Mouse (Mus musculus): ENCODE data around the gene 4932438H23Rik. TPM values are rescaled to one million over a fixed set of nuclear protein-coding genes. Genes with fewer than 3 reads are reported as not detected.

The 4932438H23Rik gene
- polyA plus RNA-seq, 1 experiment from 2014 or later, result 1.1 TPM

GRCm38 (mm10) chr16:91015761-91016160, 79.2 kb downstream of the 4932438H23Rik start:
- H3K9ac ChIP-seq, result no peak overlapping the region
- peaks cover 58% of the 10 kb centered on the region for H3K36me3 ChIP-seq
- WGBS, result 93% methylated on average over 4 of the region's 4 CpGs
- no peak overlapping the region for H3K4me2 ChIP-seq (replicated peaks)
- H3K4me1 ChIP-seq, result peaks cover 7% of the 10 kb centered on the region; the same call in 1 of the 2 replicates
- no peaks in the 10 kb centered on the region for H3K27me3 ChIP-seq
- H3K9me3 ChIP-seq (replicated peaks), result no peaks in the 10 kb centered on the region
- ATAC-seq (ENCODE audit: low FRiP score), result no peak
- no peak overlapping the region for H3K27ac ChIP-seq
- H3K4me3 ChIP-seq, result no peak overlapping the region

GRCm38 (mm10) chr16:91011847-91012246, 83.1 kb downstream of the 4932438H23Rik start:
- peaks cover 15% of the 10 kb centered on the region for H3K4me1 ChIP-seq
- H3K9me3 ChIP-seq (replicated peaks), result no peaks in the 10 kb centered on the region
- peak overlapping the region; percentile 85; the same call in 1 of the 2 replicates for H3K9ac ChIP-seq
- H3K4me3 ChIP-seq, result peak overlapping the region; percentile 84
- WGBS, result 42% methylated on average over 3 of the region's 3 CpGs
- peak overlapping the region; percentile 91 for H3K27ac ChIP-seq
- H3K4me2 ChIP-seq (replicated peaks), result peak overlapping the region; percentile 71
- ATAC-seq (ENCODE audit: low FRiP score), result no peak
- peaks cover 23% of the 10 kb centered on the region for H3K36me3 ChIP-seq
- no peaks in the 10 kb centered on the region for H3K27me3 ChIP-seq

GRCm38 (mm10) chr16:91011021-91011683, 83.8 kb downstream of the 4932438H23Rik start, which contains the start of gene Synj1:
Gene Synj1, minus strand, starts transcription at chr16:91011308.
- peak within 1 kb of the TSS; percentile 84 for H3K4me3 ChIP-seq
- WGBS, result under 1% methylated on average over 54 of the region's 66 CpGs
- H3K9ac ChIP-seq, result peak within 1 kb of the TSS; percentile 85
- peaks cover 20% of the 10 kb centered on the region for H3K36me3 ChIP-seq
- ATAC-seq (ENCODE audit: low FRiP score), result peak; percentile 95
- H3K4me2 ChIP-seq (replicated peaks), result peak within 1 kb of the TSS; percentile 71
- no peaks in the 10 kb centered on the region for H3K27me3 ChIP-seq
- peak within 1 kb of the TSS; percentile 91 for H3K27ac ChIP-seq
- H3K9me3 ChIP-seq (replicated peaks), result no peaks in the 10 kb centered on the region
- peaks cover 15% of the 10 kb centered on the region for H3K4me1 ChIP-seq

GRCm38 (mm10) chr16:91010581-91011020, 84.3 kb downstream of the 4932438H23Rik start:
- H3K9ac ChIP-seq, result peak overlapping the region; percentile 85
- no peaks in the 10 kb centered on the region for H3K9me3 ChIP-seq (replicated peaks)
- under 1% methylated on average over 41 of the region's 42 CpGs for WGBS
- H3K4me2 ChIP-seq (replicated peaks), result peak overlapping the region; percentile 71
- peak; percentile 76 for ATAC-seq (ENCODE audit: low FRiP score)
- no peaks in the 10 kb centered on the region for H3K27me3 ChIP-seq
- H3K27ac ChIP-seq, result peak overlapping the region; percentile 91
- peak overlapping the region; percentile 84 for H3K4me3 ChIP-seq
- peaks cover 15% of the 10 kb centered on the region for H3K4me1 ChIP-seq
- peaks cover 15% of the 10 kb centered on the region for H3K36me3 ChIP-seq

GRCm38 (mm10) chr16:91009942-91010529, 84.9 kb downstream of the 4932438H23Rik start:
- Histone ChIP-seq H3K27ac (peak overlapping the region; percentile 91), H3K9me3 (replicated peaks) (no peaks in the 10 kb centered on the region), H3K4me2 (replicated peaks) (peak overlapping the region; percentile 71), H3K9ac (peak overlapping the region; percentile 85), H3K27me3 (no peaks in the 10 kb centered on the region), H3K4me1 (peaks cover 15% of the 10 kb centered on the region), H3K4me3 (peak overlapping the region; percentile 84), H3K36me3 (peaks cover 9% of the 10 kb centered on the region; the same call in 1 of the 2 replicates)
- no peak for ATAC-seq (ENCODE audit: low FRiP score)
- under 1% methylated on average over 19 of the region's 19 CpGs for WGBS

- Histone ChIP-seq H3K27ac (no peak overlapping the region), H3K4me1 (peaks cover 8% of the 10 kb centered on the region), H3K4me3 (no peak overlapping the region), H3K9ac (no peak overlapping the region), H3K36me3 (0 out of 2 replicates have a peak, but pooled peaks cover 3% of the 10 kb centered on the region), H3K4me2 (replicated peaks) (no peak overlapping the region), H3K27me3 (no peaks in the 10 kb centered on the region), H3K9me3 (replicated peaks) (no peaks in the 10 kb centered on the region)
- 91% methylated on average over 4 of the region's 4 CpGs for WGBS
- ATAC-seq (ENCODE audit: low FRiP score), result no peak
Measured at GRCm38 (mm10) chr16:91004915-91005538, 89.9 kb downstream of the 4932438H23Rik start.

Other genes with a start within 250 kb of the 4932438H23Rik start
- gene Cfap298, start 160.0 kb downstream of the 4932438H23Rik start, polyA plus RNA-seq (2016; fragmentation: Nextera tagmentation; extraction: Ambion mirVana), result 46.8 and 49.8 TPM in 2 replicates
- 33.9 and 35.7 TPM in 2 replicates for gene Synj1, start 83.8 kb downstream of the 4932438H23Rik start, polyA plus RNA-seq (2016; fragmentation: Nextera tagmentation; extraction: Ambion mirVana)
- 104 and 113 TPM in 2 replicates for gene Paxbp1, start 50.6 kb downstream of the 4932438H23Rik start, polyA plus RNA-seq (2016; fragmentation: Nextera tagmentation; extraction: Ambion mirVana)
- 2.8 and 3.4 TPM in 2 replicates for gene Olig2, start 130.3 kb upstream of the 4932438H23Rik start, polyA plus RNA-seq (2016; fragmentation: Nextera tagmentation; extraction: Ambion mirVana)
- gene Olig1, start 174.7 kb upstream of the 4932438H23Rik start, polyA plus RNA-seq (2016; fragmentation: Nextera tagmentation; extraction: Ambion mirVana), result 2.7 and 5.2 TPM in 2 replicates

Measured in hindbrain, embryonic 12.5 days (tissue).